Mouse (Mus musculus) intestine, embryonic 16.5 days (tissue): ENCODE results near the gene Ttc17. TPM values are rescaled to one million over a fixed set of nuclear protein-coding genes. Genes with fewer than 3 reads are reported as not detected.

Source experiments
- ATAC-seq: fragments of 200-750 bp; cut with Nextera tagmentation; 2 replicates; pipeline ENCODE4 v1.8.0; 2017; ENCODE audit warnings: moderate TSS enrichment, moderate library complexity
- H3K27ac ChIP-seq: fragments of 300-500 bp; sonication (generic); 2 replicates; pipeline ENCODE4 v1.5.1; 2014; ENCODE audit warnings: mild to moderate bottlenecking, low read length
- H3K27me3 ChIP-seq: fragments of 300-500 bp; sonication (generic); replicated peaks from 2 replicates; pipeline ENCODE4 v1.6.1; 2014; ENCODE audit warnings: low read length, control low read depth, mixed read lengths; ENCODE audit not compliant: control insufficient read depth, insufficient read depth
- H3K36me3 ChIP-seq: fragments of 300-500 bp; sonication (generic); 2 replicates; pipeline ENCODE4 v1.6.1; 2014; ENCODE audit warnings: low read length, control low read depth; ENCODE audit not compliant: control insufficient read depth, insufficient read depth
- H3K4me1 ChIP-seq: fragments of 300-500 bp; sonication (generic); 2 replicates; pipeline ENCODE4 v1.6.1; 2014; ENCODE audit warnings: low read length, control low read depth, mixed read lengths; ENCODE audit not compliant: control insufficient read depth, insufficient read depth
- H3K4me2 ChIP-seq: fragments of 300-500 bp; sonication (generic); 2 replicates; pipeline ENCODE4 v1.6.1; 2014; ENCODE audit warnings: low read depth, low read length, control low read depth
- H3K4me3 ChIP-seq: fragments of 300-500 bp; sonication (generic); 2 replicates; pipeline ENCODE4 v1.5.1; 2014; ENCODE audit warnings: mild to moderate bottlenecking, low read length
- H3K9ac ChIP-seq: fragments of 300-500 bp; sonication (generic); 2 replicates; pipeline ENCODE4 v1.6.1; 2014; ENCODE audit warnings: low read depth, low read length
- H3K9me3 ChIP-seq: fragments of 300-500 bp; sonication (generic); 2 replicates; pipeline ENCODE4 v1.6.1; 2016; ENCODE audit warnings: low read length, control low read depth; ENCODE audit not compliant: control insufficient read depth
- WGBS: fragments of 180-500 bp; shearing (Covaris S2); extraction: QIAGEN DNeasy Blood & Tissue Kit; methylation state at CpG from one replicate; pipeline ENCODE4 v1.1.7; 2014; 5-methylcytosine and 5-hydroxymethylcytosine counted together
- polyA plus RNA-seq: library from polyadenylated mRNA; unstranded; fragments of >200 nt; fragmentation: Nextera tagmentation; extraction: Ambion mirVana; gene quantifications from 2 replicates; pipeline ENCODE4 v1.2.1, GENCODE M21; 2015

The Ttc17 gene
- polyA plus RNA-seq, 1 experiment from 2014 or later: 14.5 TPM

- no peaks in the 10 kb centered on the region for H3K27me3 ChIP-seq
- H3K4me3 ChIP-seq: no peak overlapping the region
- H3K36me3 ChIP-seq: no peaks in the 10 kb centered on the region
- H3K4me1 ChIP-seq: no peaks in the 10 kb centered on the region
- no peak overlapping the region for H3K9ac ChIP-seq
- no peak overlapping the region for H3K27ac ChIP-seq
- ATAC-seq: no peak
- 88% methylated on average over 5 of the region's 5 CpGs for WGBS
- no peaks in the 10 kb centered on the region for H3K9me3 ChIP-seq
- no peak overlapping the region for H3K4me2 ChIP-seq
Observed at GRCm38 (mm10) chr2:94346746-94347145, 59.7 kb downstream of the Ttc17 start.

- H3K4me3 ChIP-seq: no peak overlapping the region
- H3K4me1 ChIP-seq: no peaks in the 10 kb centered on the region
- H3K27ac ChIP-seq: no peak overlapping the region
- no peak for ATAC-seq
- H3K27me3 ChIP-seq: no peaks in the 10 kb centered on the region
- 92% methylated on average over 4 of the region's 4 CpGs for WGBS
- H3K36me3 ChIP-seq: no peaks in the 10 kb centered on the region
- no peaks in the 10 kb centered on the region for H3K9me3 ChIP-seq
- no peak overlapping the region for H3K4me2 ChIP-seq
- no peak overlapping the region for H3K9ac ChIP-seq
Observed at GRCm38 (mm10) chr2:94344624-94345023, 61.9 kb downstream of the Ttc17 start.

- no peaks in the 10 kb centered on the region for H3K9me3 ChIP-seq
- H3K27ac ChIP-seq: no peak overlapping the region
- H3K27me3 ChIP-seq: no peaks in the 10 kb centered on the region
- no peaks in the 10 kb centered on the region for H3K36me3 ChIP-seq
- no peaks in the 10 kb centered on the region for H3K4me1 ChIP-seq
- no peak overlapping the region for H3K4me2 ChIP-seq
- H3K4me3 ChIP-seq: no peak overlapping the region
- ATAC-seq: no peak
- 92% methylated on average over 12 of the region's 12 CpGs for WGBS
- H3K9ac ChIP-seq: no peak overlapping the region
Observed at GRCm38 (mm10) chr2:94343290-94344285, 62.9 kb downstream of the Ttc17 start.

- Histone ChIP-seq H3K9me3 (no peaks in the 10 kb centered on the region), H3K36me3 (no peaks in the 10 kb centered on the region; the same call in 1 of the 2 replicates), H3K27ac (no peak overlapping the region), H3K4me3 (no peak overlapping the region), H3K9ac (no peak overlapping the region), H3K4me2 (no peak overlapping the region), H3K27me3 (no peaks in the 10 kb centered on the region), H3K4me1 (no peaks in the 10 kb centered on the region)
- WGBS: 72% methylated on average over 1 of the region's 1 CpGs
- ATAC-seq: no peak
Observed at GRCm38 (mm10) chr2:94340769-94341168, 65.7 kb downstream of the Ttc17 start.

GRCm38 (mm10) chr2:94339495-94339894, 67.0 kb downstream of the Ttc17 start:
- 93% methylated on average over 5 of the region's 5 CpGs for whole genome bisulfite sequencing
- no peaks in the 10 kb centered on the region for H3K4me1 ChIP-seq
- no peak overlapping the region for H3K4me2 ChIP-seq

GRCm38 (mm10) chr2:94336336-94336735, 70.2 kb downstream of the Ttc17 start:
- Histone ChIP-seq H3K27me3 (no peaks in the 10 kb centered on the region), H3K4me3 (no peak overlapping the region), H3K27ac (no peak overlapping the region), H3K4me2 (no peak overlapping the region), H3K4me1 (no peaks in the 10 kb centered on the region), H3K9me3 (no peaks in the 10 kb centered on the region), H3K9ac (no peak overlapping the region), H3K36me3 (peaks cover 4% of the 10 kb centered on the region; the same call in 1 of the 2 replicates)
- 94% methylated on average over 9 of the region's 9 CpGs for WGBS
- ATAC-seq: no peak

More at GRCm38 (mm10) chr2:94339495-94339894, 67.0 kb downstream of the Ttc17 start:
- no peaks in the 10 kb centered on the region for H3K27me3 ChIP-seq
- ATAC-seq: no peak
- no peak overlapping the region for H3K9ac ChIP-seq
- H3K27ac ChIP-seq: no peak overlapping the region
- H3K36me3 ChIP-seq: no peaks in the 10 kb centered on the region; the same call in 1 of the 2 replicates
- no peak overlapping the region for H3K4me3 ChIP-seq
- no peaks in the 10 kb centered on the region for H3K9me3 ChIP-seq

- H3K4me2 ChIP-seq: no peak overlapping the region
- no peak overlapping the region for H3K27ac ChIP-seq
- no peak for ATAC-seq
- no peak overlapping the region for H3K4me3 ChIP-seq
- H3K27me3 ChIP-seq: no peaks in the 10 kb centered on the region
- H3K36me3 ChIP-seq: peaks cover 5% of the 10 kb centered on the region; the same call in 1 of the 2 replicates
- no peaks in the 10 kb centered on the region for H3K9me3 ChIP-seq
- 48% methylated on average over 2 of the region's 2 CpGs for WGBS
- H3K9ac ChIP-seq: no peak overlapping the region
- no peaks in the 10 kb centered on the region for H3K4me1 ChIP-seq
Observed at GRCm38 (mm10) chr2:94334742-94335046, 71.8 kb downstream of the Ttc17 start.

- Histone ChIP-seq H3K9me3 (no peaks in the 10 kb centered on the region), H3K4me1 (no peaks in the 10 kb centered on the region), H3K4me3 (no peak overlapping the region), H3K36me3 (peaks cover 5% of the 10 kb centered on the region; the same call in 1 of the 2 replicates), H3K4me2 (no peak overlapping the region), H3K27me3 (no peaks in the 10 kb centered on the region), H3K27ac (no peak overlapping the region), H3K9ac (no peak overlapping the region)
- 89% methylated on average over 14 of the region's 14 CpGs for WGBS
- ATAC-seq: no peak
Observed at GRCm38 (mm10) chr2:94333841-94334741, 72.4 kb downstream of the Ttc17 start.

GRCm38 (mm10) chr2:94333086-94333485, 73.4 kb downstream of the Ttc17 start:
- 96% methylated on average over 2 of the region's 2 CpGs for WGBS
- no peaks in the 10 kb centered on the region for H3K4me1 ChIP-seq
- no peak overlapping the region for H3K4me2 ChIP-seq
- no peak overlapping the region for H3K9ac ChIP-seq
- H3K27me3 ChIP-seq: no peaks in the 10 kb centered on the region
- H3K27ac ChIP-seq: no peak overlapping the region
- no peak overlapping the region for H3K4me3 ChIP-seq
- H3K9me3 ChIP-seq: no peaks in the 10 kb centered on the region
- peaks cover 6% of the 10 kb centered on the region; the same call in 1 of the 2 replicates for H3K36me3 ChIP-seq
- ATAC-seq: no peak
